Mouse (Mus musculus) ES-Bruce4 (cell line): ENCODE results near the gene Tmem127.

Experiments used
- CTCF ChIP-seq: IDR thresholded peaks from one replicate; pipeline ENCODE4 v1.8.1; 2011; ENCODE audit warnings: low read depth, low read length
- EP300 ChIP-seq: IDR thresholded peaks from 2 replicates; pipeline ENCODE4 v1.6.1; 2011; ENCODE audit warnings: low read depth, low read length; ENCODE audit not compliant: insufficient read depth
- POLR2A ChIP-seq: IDR thresholded peaks from one replicate; pipeline ENCODE4 v1.8.1; 2011; ENCODE audit warnings: low read length; ENCODE audit not compliant: insufficient read depth

GRCm38 (mm10) chr2:127310246-127310645 lies 62.5 kb downstream of the Tmem127 start:
- TF ChIP-seq CTCF (no peak), POLR2A (no peak), EP300 (no peak)
